In genomic region chr8:35276460-35276859, GRCm38 (mm10) we compare ENCODE assay signal across 14 mouse cellular contexts.
"Had no signal": no experiment of that assay in that cellular context is flagged by ENCODE, and none has a peak within 500 bp of the region (broad histone marks: within the 10 kb centered on the region; RNA-seq: fewer than 3 reads in every experiment).

No protein-coding gene starts in this region.

- H3K27ac ChIP-seq: left cerebral cortex, adult 2 months; limb, embryonic 15.5 days; liver, embryonic 13.5 days; lung, embryonic 15.5 days; macrophage; stomach, embryonic 15.5 days had no signal

- H3K4me3 ChIP-seq: left cerebral cortex, adult 2 months; limb, embryonic 15.5 days; liver, embryonic 13.5 days; lung, embryonic 15.5 days; megakaryocyte, embryonic 14.5 days; stomach, embryonic 15.5 days had no signal

- H3K4me2 ChIP-seq: limb, embryonic 15.5 days; liver, embryonic 13.5 days; lung, embryonic 15.5 days; midbrain, embryonic 11.5 days; stomach, embryonic 15.5 days had no signal

- ATAC-seq: liver, postnatal 0 days had no signal

- H3K27me3 ChIP-seq: limb, embryonic 15.5 days; liver, embryonic 13.5 days; lung, embryonic 15.5 days; stomach, embryonic 15.5 days had no signal

- H3K9ac ChIP-seq: limb, embryonic 15.5 days; liver, embryonic 13.5 days; liver, postnatal 0 days; lung, embryonic 15.5 days; stomach, embryonic 15.5 days had no signal

- H3K36me3 ChIP-seq: limb, embryonic 15.5 days; liver, embryonic 13.5 days; lung, embryonic 15.5 days; stomach, embryonic 15.5 days had no signal

- H3K9me3 ChIP-seq: limb, embryonic 15.5 days; liver, embryonic 13.5 days; lung, embryonic 15.5 days; megakaryocyte, embryonic 14.5 days; stomach, embryonic 15.5 days had no signal

- H3K4me1 ChIP-seq: liver, embryonic 13.5 days; lung, embryonic 15.5 days; megakaryocyte, embryonic 14.5 days; stomach, embryonic 15.5 days had no signal

- DNase-seq: kidney, adult 18-20 months; kidney, postnatal 14 days; liver, embryonic 13.5 days; liver, postnatal 0 days; lung, postnatal 14 days; right cerebral cortex, postnatal 14 days; thymus, postnatal 36 days had no signal
